Mouse (Mus musculus): ENCODE measurements around the gene Col13a1.

GRCm38 (mm10) chr10:61905308-61905707 is 73.6 kb downstream of the Col13a1 start:
- TF ChIP-seq CTCF (conservative IDR thresholded peaks at IDR 0.05 in 1 of 2, IDR thresholded peaks at IDR 0.05 in 1 of 2; ENCODE audit: low read depth in 2 of 2, low read length in 2 of 2) (no peak), ELF1 (IDR thresholded peaks at IDR 0.05; ENCODE audit: low read depth, low read length) (no peak), MAX (IDR thresholded peaks at IDR 0.05; ENCODE audit: low read length) (no peak), E2F4 (IDR thresholded peaks at IDR 0.05; ENCODE audit: insufficient replicate concordance, low read depth, low read length) (no peak), EP300 (IDR thresholded peaks at IDR 0.05; ENCODE audit: low read length) (no peak), POLR2A (IDR thresholded peaks at IDR 0.05; ENCODE audit: low read depth, low read length) (no peak), MEF2A (IDR thresholded peaks at IDR 0.05; ENCODE audit: borderline replicate concordance, low read depth, low read length) (no peak), RAD21 (IDR thresholded peaks at IDR 0.05; ENCODE audit: low read depth, low read length) (no peak), MAZ (IDR thresholded peaks at IDR 0.05; ENCODE audit: low read depth, low read length) (no peak), SMC3 (IDR thresholded peaks at IDR 0.05; ENCODE audit: low read depth, low read length) (no peak), TBP (conservative IDR thresholded peaks at IDR 0.05; ENCODE audit: low read depth, low read length) (no peak)
